Mouse (Mus musculus) midbrain, embryonic 10.5 days (tissue): ENCODE data around the gene Tln1. TPM values are rescaled to one million over a fixed set of nuclear protein-coding genes. Genes with fewer than 3 reads are reported as not detected.
A peak's percentile ranks its signal among the peaks of the same experiment; 100 is the strongest.

Source experiments
- DNase-seq: peaks from one replicate; pipeline ENCODE4 v3.0.0-alpha.2; 2017; ENCODE audit warnings: low spot score
- H3K27ac ChIP-seq: fragments of 300-500 bp; sonication (generic); replicated peaks from 2 replicates; pipeline ENCODE4 v1.5.1; 2016; ENCODE audit warnings: mild to moderate bottlenecking
- H3K27me3 ChIP-seq: fragments of 300-500 bp; sonication (generic); 2 replicates; pipeline ENCODE4 v1.6.1; 2016; ENCODE audit warnings: low read depth, mild to moderate bottlenecking; ENCODE audit not compliant: poor library complexity, severe bottlenecking
- H3K36me3 ChIP-seq: fragments of 300-500 bp; sonication (generic); 2 replicates; pipeline ENCODE4 v1.6.1; 2016; ENCODE audit warnings: mild to moderate bottlenecking, moderate library complexity
- H3K4me1 ChIP-seq: fragments of 300-500 bp; sonication (generic); 2 replicates; pipeline ENCODE4 v1.6.1; 2016
- H3K4me3 ChIP-seq: fragments of 300-500 bp; sonication (generic); 2 replicates; pipeline ENCODE4 v1.5.1; 2016; ENCODE audit warnings: mild to moderate bottlenecking, moderate library complexity
- H3K9me3 ChIP-seq: fragments of 300-500 bp; sonication (generic); replicated peaks from 2 replicates; pipeline ENCODE4 v1.6.1; 2016; ENCODE audit warnings: mild to moderate bottlenecking
- WGBS: fragments of 180-500 bp; shearing (Covaris S2); methylation state at CpG from one replicate; pipeline ENCODE4 v1.1.7; 2016; 5-methylcytosine and 5-hydroxymethylcytosine counted together
- polyA plus RNA-seq: library from polyadenylated mRNA; unstranded; fragments of >200 nt; fragmentation: Nextera tagmentation; extraction: Ambion mirVana; gene quantifications from 2 replicates; pipeline ENCODE4 v1.2.1, GENCODE M21; 2016

The Tln1 gene
- polyA plus RNA-seq, 1 experiment from 2014 or later: 43.3 TPM

DNA sequence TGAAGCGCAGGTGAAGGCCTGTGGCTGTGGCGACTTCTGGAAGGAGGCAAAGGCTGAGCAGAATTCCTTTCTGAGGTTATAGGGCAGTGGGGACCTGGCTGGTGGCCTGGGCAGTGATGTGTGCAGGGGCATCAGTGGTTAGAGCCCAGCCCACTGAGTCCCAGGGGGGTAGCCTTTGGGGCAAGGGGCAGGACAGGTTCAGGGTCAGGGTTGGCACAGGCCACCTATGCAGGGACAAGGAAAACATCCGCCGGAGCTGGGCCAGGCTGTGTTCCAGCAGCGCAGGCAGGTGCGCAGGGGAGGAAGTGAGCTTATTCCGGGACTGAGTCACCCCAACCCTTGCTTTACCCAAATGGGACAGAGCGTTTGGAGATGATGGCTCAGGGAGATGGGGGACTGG is 23.9 kb upstream of the Tln1 start:
- H3K27me3 ChIP-seq: no peaks in the 10 kb centered on the region
- H3K9me3 ChIP-seq: no peaks in the 10 kb centered on the region
- H3K27ac ChIP-seq: no peak overlapping the region
- H3K4me1 ChIP-seq: peaks cover 23% of the 10 kb centered on the region
- no peak overlapping the region for H3K4me3 ChIP-seq
- DNase-seq: no peak
- WGBS: 75% methylated on average over 8 of the region's 8 CpGs
- H3K36me3 ChIP-seq: peaks cover 38% of the 10 kb centered on the region

DNA sequence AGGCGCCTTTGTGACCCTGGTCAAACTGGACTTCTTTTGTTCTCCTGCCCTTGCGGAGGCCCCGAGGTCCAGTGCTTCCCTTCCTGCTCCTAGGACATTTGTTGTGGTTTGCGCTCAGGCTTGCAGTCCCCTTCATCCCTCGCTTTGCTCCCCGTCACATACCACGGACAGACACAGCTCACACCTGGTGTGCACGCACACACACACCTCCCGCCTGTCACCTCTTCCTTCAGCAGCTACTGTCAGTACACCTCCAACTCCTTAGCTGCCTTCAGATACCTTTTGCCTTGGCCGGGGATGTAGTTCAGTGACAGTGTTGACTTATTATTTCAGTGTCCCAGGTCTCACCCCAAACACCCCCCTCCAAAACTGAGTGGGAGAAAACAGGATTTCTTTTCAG is 23.2 kb upstream of the Tln1 start:
- no peak overlapping the region for H3K27ac ChIP-seq
- DNase-seq: no peak
- peaks cover 46% of the 10 kb centered on the region for H3K36me3 ChIP-seq
- no peaks in the 10 kb centered on the region for H3K27me3 ChIP-seq
- 56% methylated on average over 10 of the region's 10 CpGs for WGBS
- H3K4me3 ChIP-seq: no peak overlapping the region
- no peaks in the 10 kb centered on the region for H3K9me3 ChIP-seq
- peaks cover 23% of the 10 kb centered on the region for H3K4me1 ChIP-seq

- H3K36me3 ChIP-seq: peaks cover 51% of the 10 kb centered on the region
Measured at GRCm38 (mm10) chr4:43584444-43585416, 22.2 kb upstream of the Tln1 start, which contains the start of gene Msmp. TSS of gene Msmp (minus strand) at chr4:43584494.

GRCm38 (mm10) chr4:43583421-43583820 is 20.9 kb upstream of the Tln1 start:
- Histone ChIP-seq H3K36me3 (peaks cover 51% of the 10 kb centered on the region), H3K4me3 (no peak overlapping the region), H3K9me3 (no peaks in the 10 kb centered on the region), H3K4me1 (peaks cover 32% of the 10 kb centered on the region), H3K27me3 (no peaks in the 10 kb centered on the region), H3K27ac (no peak overlapping the region)
- no peak for DNase-seq
- WGBS: 82% methylated on average over 7 of the region's 7 CpGs

More at GRCm38 (mm10) chr4:43584444-43585416, 22.2 kb upstream of the Tln1 start, which contains the start of gene Msmp:
- H3K27ac ChIP-seq: no peak within 1 kb of the TSS
- DNase-seq: no peak
- 65% methylated on average over 12 of the region's 12 CpGs for WGBS
- H3K27me3 ChIP-seq: no peaks in the 10 kb centered on the region
- H3K4me3 ChIP-seq: no peak within 1 kb of the TSS; the same call in 1 of the 2 replicates
- H3K9me3 ChIP-seq: no peaks in the 10 kb centered on the region
- peaks cover 25% of the 10 kb centered on the region for H3K4me1 ChIP-seq

DNA sequence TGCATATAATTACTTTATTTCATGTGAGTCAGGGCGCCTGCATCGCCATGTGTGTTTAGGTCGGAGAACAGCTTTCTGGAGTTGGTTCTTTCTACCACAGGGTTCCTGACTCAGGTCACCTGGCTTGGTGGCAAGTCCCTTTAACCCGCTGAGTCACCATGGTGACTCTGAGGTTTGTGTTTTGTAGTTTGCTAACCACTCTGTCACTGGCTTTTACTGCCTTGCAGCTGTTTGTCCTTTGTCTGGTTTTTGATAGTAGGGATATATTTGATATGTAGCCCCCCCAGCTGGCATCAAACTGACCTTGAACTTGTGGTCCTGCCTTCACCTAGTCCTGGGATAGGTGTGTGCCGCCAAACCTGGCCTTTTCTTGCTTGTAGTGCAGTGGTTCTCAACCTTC is 19.8 kb upstream of the Tln1 start:
- H3K36me3 ChIP-seq: peaks cover 51% of the 10 kb centered on the region

GRCm38 (mm10) chr4:43581381-43581780 is 18.9 kb upstream of the Tln1 start:
- no peaks in the 10 kb centered on the region for H3K27me3 ChIP-seq
- no peak overlapping the region for H3K27ac ChIP-seq
- H3K4me1 ChIP-seq: peaks cover 48% of the 10 kb centered on the region
- 97% methylated on average over 12 of the region's 12 CpGs for WGBS
- DNase-seq: no peak
- peaks cover 51% of the 10 kb centered on the region for H3K36me3 ChIP-seq
- H3K4me3 ChIP-seq: no peak overlapping the region
- H3K9me3 ChIP-seq: no peaks in the 10 kb centered on the region

More for the DNA sequence above, 19.8 kb upstream of the Tln1 start:
- H3K9me3 ChIP-seq: no peaks in the 10 kb centered on the region
- no peaks in the 10 kb centered on the region for H3K27me3 ChIP-seq
- H3K27ac ChIP-seq: no peak overlapping the region
- H3K4me1 ChIP-seq: peaks cover 42% of the 10 kb centered on the region
- DNase-seq: no peak
- no peak overlapping the region for H3K4me3 ChIP-seq
- 93% methylated on average over 5 of the region's 5 CpGs for WGBS

DNA sequence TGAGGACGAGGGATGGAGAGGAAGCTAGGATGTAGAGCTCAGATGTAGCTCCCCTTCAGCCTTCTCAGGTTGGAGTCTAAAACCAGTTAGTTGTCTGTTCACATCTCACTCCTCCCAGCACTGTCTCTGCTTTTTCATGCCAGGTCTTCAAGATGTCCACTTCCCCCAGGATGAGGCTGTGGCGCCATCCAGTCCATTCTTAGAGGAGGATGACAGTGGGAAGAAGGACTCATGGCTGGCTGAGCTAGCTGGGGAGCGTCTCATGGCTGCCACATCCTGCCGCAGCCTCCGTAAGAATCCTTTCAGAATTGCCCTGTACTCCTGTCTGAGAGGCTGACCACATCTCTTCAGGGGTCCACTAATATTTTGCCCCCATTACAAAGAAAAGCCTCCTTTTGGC is 18.2 kb upstream of the Tln1 start:
- Histone ChIP-seq H3K4me1 (peaks cover 49% of the 10 kb centered on the region), H3K9me3 (no peaks in the 10 kb centered on the region), H3K4me3 (no peak overlapping the region), H3K27ac (no peak overlapping the region), H3K27me3 (no peaks in the 10 kb centered on the region), H3K36me3 (peaks cover 54% of the 10 kb centered on the region)
- DNase-seq: no peak
- 95% methylated on average over 5 of the region's 5 CpGs for WGBS

- Histone ChIP-seq H3K27me3 (no peaks in the 10 kb centered on the region), H3K4me3 (peak overlapping the region; percentile 93), H3K4me1 (peaks cover 48% of the 10 kb centered on the region), H3K9me3 (no peaks in the 10 kb centered on the region), H3K27ac (peak overlapping the region; percentile 94; the same call in 1 of the 2 replicates), H3K36me3 (peaks cover 56% of the 10 kb centered on the region)
- no peak for DNase-seq
- 87% methylated on average over 6 of the region's 6 CpGs for WGBS
Measured at GRCm38 (mm10) chr4:43579731-43580130, 17.2 kb upstream of the Tln1 start.

- H3K9me3 ChIP-seq: no peaks in the 10 kb centered on the region
- H3K27me3 ChIP-seq: no peaks in the 10 kb centered on the region
- 11% methylated on average over 10 of the region's 10 CpGs for WGBS
- H3K4me1 ChIP-seq: peaks cover 44% of the 10 kb centered on the region
- peaks cover 52% of the 10 kb centered on the region for H3K36me3 ChIP-seq
- H3K4me3 ChIP-seq: peak overlapping the region; percentile 93
- H3K27ac ChIP-seq: peak overlapping the region; percentile 94
- DNase-seq: no peak
Measured at GRCm38 (mm10) chr4:43579256-43579655, 16.8 kb upstream of the Tln1 start.

GRCm38 (mm10) chr4:43578376-43579204 is 16.1 kb upstream of the Tln1 start, which contains the start of the genes Rgp1 and Gba2:
TSS of gene Rgp1 (plus strand) at chr4:43578715.
TSS of gene Gba2 (minus strand) at chr4:43578873.
- Histone ChIP-seq H3K27ac (peak within 1 kb of the TSS; percentile 94), H3K27me3 (no peaks in the 10 kb centered on the region), H3K9me3 (no peaks in the 10 kb centered on the region), H3K4me3 (peak within 1 kb of the TSS; percentile 93), H3K36me3 (peaks cover 52% of the 10 kb centered on the region), H3K4me1 (peaks cover 44% of the 10 kb centered on the region)
- peak; percentile 88 for DNase-seq
- under 1% methylated on average over 76 of the region's 76 CpGs for WGBS

- Histone ChIP-seq H3K4me1 (peaks cover 44% of the 10 kb centered on the region), H3K36me3 (peaks cover 52% of the 10 kb centered on the region), H3K27ac (no peak overlapping the region), H3K4me3 (peak overlapping the region; percentile 93), H3K9me3 (no peaks in the 10 kb centered on the region), H3K27me3 (no peaks in the 10 kb centered on the region)
- DNase-seq: no peak
- 66% methylated on average over 8 of the region's 8 CpGs for WGBS
Measured at GRCm38 (mm10) chr4:43577237-43577881, 14.9 kb upstream of the Tln1 start.

GRCm38 (mm10) chr4:43575356-43575755 is 12.9 kb upstream of the Tln1 start:
- Histone ChIP-seq H3K36me3 (peaks cover 52% of the 10 kb centered on the region), H3K27ac (no peak overlapping the region), H3K9me3 (no peaks in the 10 kb centered on the region), H3K4me1 (peaks cover 44% of the 10 kb centered on the region), H3K4me3 (peak overlapping the region; percentile 11; the same call in 1 of the 2 replicates), H3K27me3 (no peaks in the 10 kb centered on the region)
- DNase-seq: no peak
- WGBS: 73% methylated on average over 2 of the region's 2 CpGs
